Mouse (Mus musculus): ENCODE results near the gene Cks2.
"Not testable (repeated sequence)": the region's sequence is repeated elsewhere in the genome, so short reads cannot be mapped to it uniquely, and the experiment has no call there.

Gene Cks2

GRCm38 (mm10) chr13:51641424-51641823 lies 3.6 kb upstream of the Cks2 start:
- no peak for DNase-seq

- DNase-seq = no peak
Measured at GRCm38 (mm10) chr13:51642171-51642778, 2.8 kb upstream of the Cks2 start.

- DNase-seq = no peak
Measured at GRCm38 (mm10) chr13:51643924-51644828, 856 bp upstream of the Cks2 start.

GRCm38 (mm10) chr13:51645872-51646271 lies 840 bp downstream of the Cks2 start:
- DNase-seq = no peak

- no peak for DNase-seq
Measured at GRCm38 (mm10) chr13:51646362-51647027, 1.5 kb downstream of the Cks2 start.

GRCm38 (mm10) chr13:51647770-51648169 lies 2.7 kb downstream of the Cks2 start:
- DNase-seq = no peak

- DNase-seq = no peak
Measured at GRCm38 (mm10) chr13:51648237-51648636, 3.2 kb downstream of the Cks2 start.

GRCm38 (mm10) chr13:51649740-51650139 lies 4.7 kb downstream of the Cks2 start:
- DNase-seq = no peak

- DNase-seq = peak; percentile 94
Measured at GRCm38 (mm10) chr13:51651408-51652064, 6.5 kb downstream of the Cks2 start, which contains the start of gene Secisbp2. Gene Secisbp2 (plus strand): TSS chr13:51651697.

GRCm38 (mm10) chr13:51653159-51653558 lies 8.1 kb downstream of the Cks2 start:
- DNase-seq = no peak

GRCm38 (mm10) chr13:51653961-51654360 lies 8.9 kb downstream of the Cks2 start:
- DNase-seq = no peak

- no peak for DNase-seq
Measured at GRCm38 (mm10) chr13:51656516-51657235, 11.6 kb downstream of the Cks2 start.

- no peak for DNase-seq
Measured at GRCm38 (mm10) chr13:51658094-51658493, 13.1 kb downstream of the Cks2 start.

- DNase-seq = no peak
Measured at GRCm38 (mm10) chr13:51659573-51659972, 14.5 kb downstream of the Cks2 start.

- no peak for DNase-seq
Measured at GRCm38 (mm10) chr13:51663561-51663960, 18.5 kb downstream of the Cks2 start.

- DNase-seq = not testable (repeated sequence)
Measured at GRCm38 (mm10) chr13:51668195-51668594, 23.2 kb downstream of the Cks2 start.

GRCm38 (mm10) chr13:51676641-51677040 lies 31.6 kb downstream of the Cks2 start:
- no peak for DNase-seq

- no peak for DNase-seq
Measured at GRCm38 (mm10) chr13:51677041-51677440, 32.0 kb downstream of the Cks2 start.

- DNase-seq = no peak
Measured at GRCm38 (mm10) chr13:51677630-51678185, 32.7 kb downstream of the Cks2 start.

- no peak for DNase-seq
Measured at GRCm38 (mm10) chr13:51678687-51679086, 33.7 kb downstream of the Cks2 start.

GRCm38 (mm10) chr13:51679332-51679731 lies 34.3 kb downstream of the Cks2 start:
- DNase-seq = no peak

- DNase-seq = no peak
Measured at GRCm38 (mm10) chr13:51681076-51681475, 36.0 kb downstream of the Cks2 start.

Data from lung, postnatal 14 days (tissue).